Mouse (Mus musculus): ENCODE data around the gene Stfa2l1. TPM values are rescaled to one million over a fixed set of nuclear protein-coding genes. Genes with fewer than 3 reads are reported as not detected.

Stfa2l1 gene
- polyA plus RNA-seq, 1 experiment from 2014 or later, result 17.6 TPM

DNA sequence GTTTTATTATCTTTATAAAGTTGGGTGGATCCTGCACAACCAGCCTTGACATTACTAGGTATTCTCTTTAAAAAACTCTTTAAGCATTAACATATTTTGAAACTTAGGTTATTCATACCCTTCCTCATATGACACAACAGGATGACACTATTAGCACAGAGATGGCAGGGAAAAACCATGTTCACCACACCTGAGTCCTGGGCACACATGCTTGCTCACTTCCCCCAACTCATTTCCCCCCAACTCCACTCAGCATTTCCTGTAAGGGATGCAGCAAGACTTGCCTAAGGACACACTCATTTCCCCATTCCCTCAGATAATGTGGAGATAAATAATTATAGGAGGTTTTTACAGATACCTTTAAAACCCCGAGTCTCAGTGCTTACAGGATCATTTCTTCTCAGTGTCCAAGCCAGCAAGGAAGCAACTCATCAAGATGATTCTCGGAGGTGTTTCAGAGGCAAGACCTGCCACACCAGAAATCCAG is 53.4 kb downstream of the Stfa2l1 start, which contains the start of gene Gm5416:
Gene Gm5416, plus strand, starts transcription at position 437 of the 487 bp plus-strand sequence.
- Histone ChIP-seq H3K9ac (no peak within 1 kb of the TSS), H3K4me3 (replicated peaks) (no peak within 1 kb of the TSS), H3K4me1 (no peaks in the 10 kb centered on the region), H3K27me3 (replicated peaks) (no peaks in the 10 kb centered on the region), H3K4me2 (no peak within 1 kb of the TSS), H3K9me3 (no peaks in the 10 kb centered on the region), H3K27ac (no peak within 1 kb of the TSS), H3K36me3 (no peaks in the 10 kb centered on the region)
- ATAC-seq (ENCODE audit: insufficient read depth, low FRiP score, low read depth), result no peak
- WGBS, result 88% methylated on average over 2 of the region's 2 CpGs

Other genes with a start within 250 kb of the Stfa2l1 start
- gene Parp9, start 218.3 kb upstream of the Stfa2l1 start, polyA plus RNA-seq (2015; fragmentation: Nextera tagmentation; extraction: Ambion mirVana), result 9.7 and 10.0 TPM in 2 replicates
- gene Dtx3l, start 217.7 kb upstream of the Stfa2l1 start, polyA plus RNA-seq (2015; fragmentation: Nextera tagmentation; extraction: Ambion mirVana), result 6.8 and 7.6 TPM in 2 replicates
- gene Kpna1, start 178.1 kb upstream of the Stfa2l1 start, polyA plus RNA-seq (2015; fragmentation: Nextera tagmentation; extraction: Ambion mirVana), result 33.3 and 35.9 TPM in 2 replicates
- gene Wdr5b, start 115.6 kb upstream of the Stfa2l1 start, polyA plus RNA-seq (2015; fragmentation: Nextera tagmentation; extraction: Ambion mirVana), result 8.5 and 9.1 TPM in 2 replicates
- gene Fam162a, start 85.2 kb upstream of the Stfa2l1 start, polyA plus RNA-seq (2015; fragmentation: Nextera tagmentation; extraction: Ambion mirVana), result 415 and 423 TPM in 2 replicates
- 99.7 and 101 TPM in 2 replicates for gene Ccdc58, start 85.1 kb upstream of the Stfa2l1 start, polyA plus RNA-seq (2015; fragmentation: Nextera tagmentation; extraction: Ambion mirVana)
- 4.0 and 11.8 TPM in 2 replicates for gene Csta1, start 25.6 kb upstream of the Stfa2l1 start, polyA plus RNA-seq (2015; fragmentation: Nextera tagmentation; extraction: Ambion mirVana)
- 38.5 and 45.8 TPM in 2 replicates for gene Gm5483, start 27.4 kb downstream of the Stfa2l1 start, polyA plus RNA-seq (2015; fragmentation: Nextera tagmentation; extraction: Ambion mirVana)
- 2.4 and 2.6 TPM in 2 replicates for gene Gm5416, start 53.6 kb downstream of the Stfa2l1 start, polyA plus RNA-seq (2015; fragmentation: Nextera tagmentation; extraction: Ambion mirVana)
- gene 2010005H15Rik, start 64.7 kb downstream of the Stfa2l1 start, polyA plus RNA-seq (2015; fragmentation: Nextera tagmentation; extraction: Ambion mirVana), result 4.8 and 11.6 TPM in 2 replicates
- 65.4 and 81.5 TPM in 2 replicates for gene Stfa1, start 120.1 kb downstream of the Stfa2l1 start, polyA plus RNA-seq (2015; fragmentation: Nextera tagmentation; extraction: Ambion mirVana)
- gene BC117090, start 177.5 kb downstream of the Stfa2l1 start, polyA plus RNA-seq (2015; fragmentation: Nextera tagmentation; extraction: Ambion mirVana), result 0.78 and 0.81 TPM in 2 replicates
- gene BC100530, start 210.9 kb downstream of the Stfa2l1 start, polyA plus RNA-seq (2015; fragmentation: Nextera tagmentation; extraction: Ambion mirVana), result 56.2 and 74.4 TPM in 2 replicates